In genomic region chr1:132678076-132678475, GRCm38 (mm10) we compare ENCODE assay signal across 10 mouse cellular contexts.
A peak's percentile ranks its signal among the peaks of the same experiment; 100 is the strongest.
DNase-seq lines count a peak whose midpoint lies in the region; ATAC-seq and TF ChIP-seq lines count a peak whose summit lies in the region.
"Had no signal": no experiment of that assay in that cellular context is flagged by ENCODE, and none has a peak within 500 bp of the region (broad histone marks: within the 10 kb centered on the region; RNA-seq: fewer than 3 reads in every experiment).

No protein-coding gene starts in this region.

- H3K4me2 ChIP-seq in hindbrain, postnatal 0 days (ENCODE audit: low read depth, low read length), result no peak overlapping the region
- no peak overlapping the region for H3K4me2 ChIP-seq in hindbrain, embryonic 16.5 days (ENCODE audit: low read length)

- DNase-seq in cerebellum, postnatal 10 days, result peak; percentile 49 to 59
- DNase-seq in hindbrain, postnatal 0 days (ENCODE audit: low spot score), result no peak
- DNase-seq in lung, postnatal 10 days, result peak; percentile 8
- no peak for DNase-seq in lung, postnatal 25 days (ENCODE audit: low spot score)
- peak; percentile 8 for DNase-seq in heart, postnatal 4 days
- DNase-seq: B cell, adult 2 months; right cerebral cortex, postnatal 14 days had no signal

- no peaks in the 10 kb centered on the region for H3K36me3 ChIP-seq in hindbrain, postnatal 0 days (ENCODE audit: insufficient read depth, low read length)
- H3K36me3 ChIP-seq in hindbrain, embryonic 16.5 days (ENCODE audit: control insufficient read depth, insufficient read depth, low read length), result no peaks in the 10 kb centered on the region

- TF ChIP-seq CTCF in hindbrain, postnatal 0 days (IDR thresholded peaks at IDR 0.05; ENCODE audit: low read depth), result peak; percentile 38

- 42% methylated on average over 5 of the region's 5 CpGs for WGBS in hindbrain, postnatal 0 days
- WGBS in hindbrain, embryonic 16.5 days, result 47% methylated on average over 5 of the region's 5 CpGs

- no peaks in the 10 kb centered on the region for H3K4me1 ChIP-seq in hindbrain, postnatal 0 days (ENCODE audit: insufficient read depth, low read length)
- H3K4me1 ChIP-seq in hindbrain, embryonic 16.5 days (ENCODE audit: control insufficient read depth, insufficient read depth, low read depth, low read length), result peaks cover 4% of the 10 kb centered on the region

- H3K9me3 ChIP-seq in hindbrain, postnatal 0 days (ENCODE audit: low read length), result no peaks in the 10 kb centered on the region
- no peaks in the 10 kb centered on the region for H3K9me3 ChIP-seq in hindbrain, embryonic 16.5 days (ENCODE audit: control insufficient read depth, low read length)

- H3K27me3 ChIP-seq in hindbrain, postnatal 0 days (ENCODE audit: insufficient read depth, low read length), result no peaks in the 10 kb centered on the region
- H3K27me3 ChIP-seq in hindbrain, embryonic 16.5 days (replicated peaks; ENCODE audit: control insufficient read depth, insufficient read depth, low read length), result no peaks in the 10 kb centered on the region

- no peak overlapping the region for H3K27ac ChIP-seq in hindbrain, postnatal 0 days
- no peak overlapping the region for H3K27ac ChIP-seq in hindbrain, embryonic 16.5 days (ENCODE audit: low read depth, low read length)

- no peak overlapping the region for H3K4me3 ChIP-seq in hindbrain, postnatal 0 days (ENCODE audit: low read length)
- H3K4me3 ChIP-seq in hindbrain, embryonic 16.5 days (ENCODE audit: low read length), result no peak overlapping the region

- H3K9ac ChIP-seq in hindbrain, postnatal 0 days (replicated peaks; ENCODE audit: low read length), result no peak overlapping the region
- no peak overlapping the region for H3K9ac ChIP-seq in hindbrain, embryonic 16.5 days (ENCODE audit: low read depth, low read length)

- ATAC-seq in cerebellum, adult (ENCODE audit: insufficient number of reproducible peaks, low FRiP score, low TSS enrichment), result no peak
- ATAC-seq in hindbrain, postnatal 0 days, result no peak
- no peak for ATAC-seq in hindbrain, embryonic 16.5 days
- no peak for ATAC-seq in inflammation-experienced regulatory T-cells, adult 6 months

Comparison
In these comparisons a context has a peak if more than half of its experiments do, and no peak if none do; other contexts are left out.
1. DNase-seq: peak in cerebellum, postnatal 10 days (2 of 2), lung, postnatal 10 days (single experiment) and heart, postnatal 4 days (single experiment); none in hindbrain, postnatal 0 days (single experiment) and lung, postnatal 25 days (single experiment).